Mouse (Mus musculus) adrenal gland, adult 18-20 months (tissue): ENCODE data around the gene Tenm4. TPM values are rescaled to one million over a fixed set of nuclear protein-coding genes. Genes with fewer than 3 reads are reported as not detected.

Experiments
- DNase-seq, 2 experiments: peaks; one replicate each; pipeline ENCODE4 v3.0.0; 2021 to 2022; ENCODE audit warnings: low spot score in 2 of 2
- total RNA-seq, 2 experiments: library from RNA; stranded (reverse); gene quantifications; 1 replicate in 1 of 2; 2 replicates in 1 of 2; pipeline ENCODE4 v1.2.3; 2021

Gene Tenm4
- total RNA-seq, 2 experiments from 2014 or later = 11.8 to 27.2 TPM

DNA sequence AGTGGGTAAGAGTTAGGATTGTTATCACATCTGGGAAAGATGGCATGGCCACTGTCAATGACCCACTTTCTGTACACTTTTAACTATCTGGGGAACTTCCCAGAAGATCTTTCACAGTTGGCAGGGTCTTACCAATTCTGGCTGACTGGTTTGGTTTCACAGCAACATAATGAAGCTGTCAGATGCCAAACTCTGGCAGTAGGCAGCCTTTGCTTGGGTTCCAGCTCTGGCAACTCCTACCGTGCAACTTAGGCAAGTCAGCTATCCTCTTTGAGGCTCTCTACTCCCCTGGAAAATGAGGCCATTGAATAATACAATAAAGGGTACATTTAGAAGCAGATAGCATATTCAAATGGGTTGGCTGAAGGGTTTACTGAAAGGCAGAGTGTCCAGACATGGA, 226.9 kb downstream of the Tenm4 start:
- no peak for DNase-seq

DNA sequence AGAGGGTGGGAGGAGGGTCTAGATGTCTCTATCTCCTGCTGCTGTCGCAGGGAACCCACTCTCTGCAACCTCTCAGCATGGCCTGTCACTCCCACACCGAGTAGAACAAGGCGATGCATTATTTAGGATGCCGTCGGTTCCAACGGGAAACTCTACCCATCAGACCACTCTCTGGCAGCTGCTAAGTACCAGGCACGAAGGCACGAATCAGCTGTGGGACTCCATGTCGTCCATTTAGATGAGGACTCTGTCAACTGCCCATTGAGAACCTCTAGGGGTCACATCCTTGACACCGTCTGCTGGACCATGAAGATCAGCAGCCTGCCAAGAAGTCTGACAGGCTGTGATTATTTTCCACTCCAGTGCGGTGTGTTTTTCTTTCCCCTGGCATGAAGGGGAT, 229.4 kb downstream of the Tenm4 start:
- no peak for DNase-seq

DNA sequence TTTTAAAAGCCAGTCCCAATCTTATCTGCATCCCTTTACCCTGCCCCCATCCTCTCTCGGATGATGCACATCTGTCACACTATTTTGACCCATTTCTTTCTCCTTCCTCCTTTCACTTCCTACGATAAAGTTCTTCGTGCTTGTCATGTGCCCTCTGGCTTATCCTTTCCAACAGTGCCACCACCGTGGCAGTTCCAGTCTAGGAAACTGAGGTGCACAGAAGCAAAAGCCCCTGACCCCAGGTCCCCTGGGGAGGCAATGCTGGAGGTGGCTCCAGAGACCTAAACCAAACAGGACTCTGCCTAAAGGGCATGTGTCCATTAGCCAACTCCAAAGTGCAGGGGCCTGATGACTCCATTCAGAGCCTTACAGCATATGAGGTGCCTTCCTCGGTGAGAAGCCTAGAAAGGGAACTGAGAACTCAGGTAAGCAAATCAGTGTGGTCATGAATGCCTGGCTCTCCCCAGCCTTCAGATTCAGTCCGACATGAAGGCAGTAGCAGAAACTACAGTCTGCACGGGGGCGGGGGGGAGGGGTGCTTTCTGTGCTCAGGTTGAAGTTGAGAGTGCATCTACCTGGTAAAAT, 235.7 kb downstream of the Tenm4 start:
- DNase-seq = no peak

DNA sequence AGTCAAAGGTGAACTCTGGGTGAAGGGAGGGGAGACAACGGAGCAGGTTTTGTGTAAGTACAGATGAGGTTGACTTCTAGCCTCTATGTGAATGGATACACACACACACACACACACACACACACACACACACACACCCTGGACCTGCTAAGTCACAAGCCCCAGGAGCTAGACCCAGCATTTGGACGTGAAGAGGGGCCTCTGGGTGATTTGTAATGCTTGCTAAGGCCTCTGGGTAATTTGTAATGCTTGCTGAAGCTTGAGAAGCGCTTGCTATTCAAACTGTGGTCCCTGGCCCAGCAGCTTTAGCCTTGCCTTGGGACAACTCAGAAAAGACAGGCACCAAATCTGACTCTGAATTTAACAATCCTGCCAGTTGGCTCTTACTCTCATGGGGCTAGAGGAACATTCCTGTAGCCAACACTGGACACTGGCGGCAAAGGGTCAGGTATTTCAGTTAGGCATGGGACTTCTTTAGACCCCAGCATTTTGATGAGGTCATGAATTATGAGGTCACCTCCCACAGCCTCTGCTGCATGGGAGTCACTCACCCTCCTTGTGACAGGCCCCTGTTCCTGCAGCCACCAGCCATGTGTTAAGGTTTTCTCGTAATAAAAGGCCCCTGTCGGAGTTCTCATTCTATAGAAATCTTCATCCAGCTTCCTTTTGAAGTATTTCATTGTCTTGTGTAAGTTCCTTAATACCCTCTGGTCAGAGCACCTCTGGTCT, 237.3 kb downstream of the Tenm4 start:
- DNase-seq = no peak

DNA sequence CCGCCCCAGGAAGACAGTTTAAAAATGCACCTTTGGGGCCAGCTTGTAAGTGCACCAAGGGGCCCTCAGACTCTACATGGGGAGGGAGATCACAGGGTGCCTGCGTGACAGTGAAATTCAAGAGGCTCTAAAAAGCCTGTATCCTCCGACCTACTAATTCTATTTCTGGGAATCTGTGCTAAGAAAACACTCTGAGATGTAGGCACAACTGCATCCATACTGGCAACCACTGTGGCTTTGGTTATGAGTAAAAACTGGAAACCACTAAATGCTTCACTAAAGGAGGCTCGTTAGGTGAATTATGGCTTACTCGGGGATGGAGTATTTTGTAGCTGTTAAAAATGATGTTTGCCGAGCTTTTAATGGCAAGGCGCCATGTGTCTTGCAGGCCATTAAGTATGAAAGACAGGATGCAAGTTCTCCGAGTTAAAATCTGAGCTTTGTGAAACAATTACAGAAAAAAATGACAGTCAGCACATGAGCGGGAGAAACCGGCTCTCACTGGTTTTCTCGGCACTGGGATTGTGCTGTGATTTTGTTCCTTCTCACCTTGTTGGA, 238.4 kb downstream of the Tenm4 start:
- no peak for DNase-seq

DNA sequence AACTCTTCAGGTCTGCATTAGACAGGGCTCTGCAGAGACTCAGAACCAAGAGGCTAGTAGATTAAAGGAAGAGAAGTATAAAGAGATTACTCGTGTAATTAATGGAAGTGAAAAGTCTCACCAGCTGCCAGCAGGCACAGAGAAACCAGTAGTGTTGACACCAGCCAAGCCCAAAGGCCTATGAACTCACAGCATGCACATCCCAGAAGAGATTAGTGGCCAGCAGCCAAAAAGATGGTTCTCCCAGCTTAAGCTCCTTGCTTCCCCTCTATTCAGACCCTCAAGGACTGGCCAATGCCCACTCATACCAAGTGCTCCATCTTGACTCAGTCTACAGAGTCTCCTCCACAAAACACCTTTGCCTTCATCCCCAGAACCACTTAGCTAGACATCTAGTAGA, 242.8 kb downstream of the Tenm4 start:
- DNase-seq = no peak

DNA sequence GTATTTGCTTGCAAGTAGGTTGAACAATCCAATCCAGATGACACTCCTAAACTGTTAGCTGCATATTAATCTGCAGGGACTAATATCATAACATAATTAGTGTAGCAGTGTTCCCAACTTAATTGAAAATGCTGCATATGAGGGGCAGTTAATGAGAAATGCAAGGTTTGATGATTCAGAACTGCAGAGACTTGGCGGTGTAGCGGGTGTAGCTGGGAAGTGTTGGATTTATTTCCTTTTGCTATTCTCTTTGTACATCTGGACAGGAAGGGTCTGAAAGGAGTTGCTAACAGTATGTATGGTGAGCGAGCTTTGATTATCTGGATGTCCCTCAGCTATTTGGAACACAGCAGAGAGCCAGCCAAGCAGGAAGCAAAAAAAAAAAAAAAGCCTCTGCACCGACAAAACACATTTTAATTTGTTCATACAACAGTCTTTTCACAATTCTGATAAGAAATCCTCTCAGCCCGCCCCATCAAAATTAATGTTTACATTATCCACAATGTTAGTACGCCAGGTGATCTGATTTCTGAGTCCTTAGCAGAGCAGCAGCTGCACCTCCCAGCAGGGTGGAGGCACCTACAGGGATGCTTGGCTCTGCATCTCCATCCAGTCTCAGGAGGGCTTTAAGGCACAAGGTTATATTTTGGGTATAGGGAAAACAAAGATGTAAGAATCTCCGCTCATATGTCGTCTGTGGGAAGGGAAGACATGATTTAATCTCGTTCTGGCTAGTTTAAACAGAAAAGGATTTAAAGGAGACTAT, 243.4 kb downstream of the Tenm4 start:
- no peak for DNase-seq

DNA sequence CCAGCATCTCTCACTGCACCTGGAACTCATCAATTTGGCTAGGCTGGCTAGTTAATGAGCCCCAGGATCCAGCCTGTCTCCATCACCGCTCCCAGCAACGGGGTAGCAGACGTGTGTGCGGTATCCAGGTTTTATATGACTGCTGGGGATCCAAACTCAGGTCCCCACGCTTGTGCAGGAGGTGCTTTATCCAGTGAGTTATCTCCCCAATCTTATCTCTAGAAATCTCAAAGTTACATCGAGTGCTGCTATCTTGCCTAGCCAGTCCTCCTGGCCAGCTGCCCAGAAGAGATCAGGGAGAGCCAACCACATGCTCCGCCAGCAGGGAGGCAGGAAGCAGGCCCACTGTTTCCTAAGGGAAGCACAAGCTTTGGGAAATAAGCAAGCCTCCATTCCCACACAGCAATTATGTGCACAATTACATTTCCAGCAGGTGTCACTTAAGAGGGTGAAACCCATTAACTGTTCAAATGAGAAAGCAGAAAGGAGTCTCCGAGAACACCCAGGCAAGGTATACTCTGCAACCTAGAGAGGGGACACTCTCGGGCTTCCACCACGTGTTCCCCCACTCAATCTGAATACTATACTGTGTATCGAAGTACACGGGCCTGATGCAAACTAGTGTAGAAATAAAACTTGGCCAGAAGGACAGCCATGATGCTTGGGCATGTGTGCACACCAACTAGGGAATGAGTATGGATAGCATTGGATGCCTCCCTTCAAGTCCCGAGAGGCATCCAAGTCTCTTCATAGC, 246.4 kb downstream of the Tenm4 start:
- DNase-seq = peak; percentile 23 to 50

DNA sequence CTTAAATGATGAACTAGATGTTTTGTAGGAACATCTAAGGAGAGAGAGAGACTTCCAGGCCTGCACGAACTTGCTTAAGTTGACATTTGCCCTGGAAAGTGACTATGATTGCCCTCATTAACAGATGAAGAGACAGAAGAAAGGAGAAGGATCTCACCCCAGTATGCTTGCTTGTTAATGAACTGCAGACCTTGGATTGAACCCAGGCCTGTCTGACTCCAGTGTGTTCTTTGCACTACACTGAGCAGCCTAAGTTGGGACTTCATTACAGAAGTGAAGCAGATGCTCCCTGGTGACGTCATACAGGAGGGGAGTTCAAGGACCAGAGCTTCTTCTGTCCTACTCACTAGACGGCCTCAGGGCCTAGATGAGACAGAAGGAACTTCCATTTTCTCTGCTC, 247.1 kb downstream of the Tenm4 start:
- DNase-seq = no peak

DNA sequence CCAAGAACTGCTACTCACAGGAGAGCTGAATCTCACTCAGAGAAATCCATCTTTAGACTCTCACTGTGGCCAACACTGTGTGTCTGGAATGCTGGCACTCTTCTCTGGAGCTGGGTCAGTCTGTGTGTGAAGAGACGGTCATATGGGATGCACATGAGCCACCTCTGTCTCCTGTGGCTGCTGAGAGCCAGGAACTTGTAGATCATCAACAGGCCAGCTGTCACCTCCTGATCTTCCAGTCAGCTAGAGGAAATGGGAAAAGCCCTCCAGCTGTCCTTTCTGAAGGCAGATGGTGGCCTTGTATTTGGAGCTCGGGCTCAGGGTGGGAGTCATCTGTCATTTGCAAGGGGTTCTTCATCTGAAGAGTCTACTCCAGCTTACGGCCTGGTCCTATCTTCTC, 249.0 kb downstream of the Tenm4 start:
- no peak for DNase-seq

DNA sequence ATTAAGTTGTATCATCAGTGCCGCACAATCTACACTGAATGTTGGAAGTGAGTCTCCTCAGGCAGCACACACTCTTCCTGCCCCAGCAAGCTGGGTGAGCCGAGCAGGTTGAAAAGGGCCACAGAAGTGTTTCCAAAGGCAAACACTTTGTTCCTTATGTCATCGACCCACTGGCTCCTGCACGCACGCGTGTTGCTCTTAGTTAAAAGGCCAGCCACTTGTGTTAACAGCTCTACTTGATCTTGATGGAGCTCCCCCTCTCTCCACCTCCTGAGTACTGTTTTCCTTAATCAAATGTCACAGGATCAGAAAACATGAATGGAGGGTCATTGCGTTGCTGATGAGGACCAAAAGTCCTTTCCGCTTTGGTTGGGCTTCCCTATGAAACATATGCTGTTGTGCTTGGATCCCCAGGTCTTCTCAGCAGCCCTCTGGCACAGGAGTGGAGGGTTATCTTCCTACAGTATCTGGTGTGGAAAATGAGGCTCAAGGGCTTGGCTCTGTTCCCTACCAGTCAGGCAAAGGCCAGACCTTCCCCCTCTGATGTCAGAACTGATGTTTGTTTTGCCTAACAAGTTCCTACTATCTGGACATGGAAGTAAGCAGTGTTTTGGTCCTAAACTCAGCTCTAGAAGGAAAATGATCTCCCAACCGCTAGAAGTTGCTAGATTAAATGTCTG, 250.0 kb downstream of the Tenm4 start:
- DNase-seq = no peak

DNA sequence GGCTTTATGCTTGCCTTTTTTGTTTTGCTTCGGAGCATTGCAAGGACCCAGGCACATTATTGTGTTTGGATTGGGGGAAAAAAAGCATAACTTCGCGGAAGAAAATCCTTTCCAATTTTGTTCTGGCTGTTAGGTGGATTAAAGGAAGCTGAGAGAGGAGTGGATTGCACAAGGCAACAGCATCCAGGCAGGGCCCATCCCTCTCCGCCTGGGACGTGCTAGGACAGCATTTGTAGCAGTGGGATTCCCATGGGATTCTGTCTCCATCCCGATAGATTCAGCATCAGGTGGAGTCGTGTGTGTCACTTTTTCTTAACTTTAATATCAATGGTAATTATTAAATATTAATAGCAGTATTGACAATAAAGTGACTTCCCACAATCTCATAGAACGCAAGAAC, 255.9 kb downstream of the Tenm4 start:
- DNase-seq = no peak

DNA sequence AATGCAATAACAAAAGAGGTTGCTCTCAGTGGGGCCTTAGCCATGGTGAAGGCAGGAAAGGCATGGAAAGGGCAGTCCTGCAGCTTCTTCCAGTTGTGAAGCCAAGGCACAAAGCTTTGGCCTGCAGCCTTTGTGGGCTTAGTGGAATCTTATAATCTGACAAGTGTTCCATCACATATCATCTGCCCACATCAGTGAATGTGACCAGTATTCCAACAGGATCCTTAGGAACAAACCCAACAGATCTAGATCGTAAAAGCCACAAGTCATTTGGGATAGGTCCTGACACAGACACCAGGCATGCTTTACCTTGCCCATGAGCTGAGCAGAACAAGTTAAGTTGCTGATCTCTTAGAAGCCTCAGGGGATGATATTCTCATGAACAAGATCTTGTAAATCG, 262.3 kb downstream of the Tenm4 start:
- no peak for DNase-seq

DNA sequence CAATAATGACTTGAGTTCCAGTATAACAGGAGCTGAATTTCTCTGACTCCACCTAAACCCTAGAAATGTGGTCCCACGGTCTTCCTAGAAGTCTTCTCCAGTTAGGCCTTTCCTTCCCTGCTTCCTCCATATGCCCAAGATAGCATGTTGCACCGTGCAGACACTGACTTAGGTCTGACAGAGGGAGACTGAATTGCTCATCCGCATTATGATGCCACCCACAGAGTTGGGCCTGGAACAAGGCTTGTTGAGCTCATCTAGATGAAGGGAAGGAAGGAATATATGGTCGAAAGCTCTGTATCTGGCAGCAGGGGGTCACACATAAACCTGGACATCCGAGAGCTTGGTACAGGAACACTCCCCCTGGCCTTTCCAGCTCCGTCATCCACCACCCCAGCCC, 267.3 kb downstream of the Tenm4 start:
- no peak for DNase-seq

DNA sequence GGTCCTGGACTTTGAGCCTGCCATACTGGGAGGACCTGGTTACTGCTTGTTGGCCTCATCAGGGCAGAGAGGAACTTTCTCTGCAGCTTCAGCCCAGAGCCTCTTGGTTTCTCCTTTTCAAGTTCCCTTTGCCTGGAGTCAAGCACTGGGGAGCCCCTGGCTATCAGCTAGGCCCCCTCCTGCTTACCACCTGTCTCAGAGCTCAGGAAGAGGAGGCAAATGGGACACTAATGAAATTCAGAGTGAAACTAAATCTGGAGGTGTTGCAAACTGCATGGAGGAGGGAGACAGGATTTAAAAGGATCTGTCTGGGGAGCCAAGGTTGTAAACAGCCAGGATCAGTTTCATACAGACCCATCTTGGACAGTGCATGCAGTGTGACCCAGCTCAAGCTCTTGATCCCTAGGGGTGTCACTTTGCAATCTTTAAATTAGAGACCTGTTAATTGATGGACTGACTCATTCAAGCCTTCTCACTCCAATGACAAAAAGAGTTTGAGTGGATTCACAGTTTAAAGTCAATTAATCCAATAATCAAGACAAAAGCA, 269.2 kb downstream of the Tenm4 start:
- DNase-seq = no peak

DNA sequence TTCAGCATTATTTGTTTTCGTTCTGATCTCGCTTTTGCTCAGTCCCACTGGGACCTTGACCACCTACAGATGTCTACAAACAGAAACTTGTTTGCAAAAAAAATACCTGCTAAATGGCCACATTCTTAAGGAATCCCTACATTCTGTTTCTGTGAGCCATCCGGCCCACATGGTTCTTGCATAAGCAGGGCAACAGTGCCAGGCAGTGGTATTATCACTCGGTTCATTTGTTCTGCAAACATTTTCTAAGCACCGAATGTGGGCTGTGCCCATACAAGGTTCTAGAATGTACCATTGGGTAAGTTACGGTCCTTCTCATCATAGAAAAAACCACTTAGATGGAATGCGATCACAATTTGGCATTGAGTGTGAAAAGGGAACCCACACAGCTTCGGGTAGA, 274.7 kb downstream of the Tenm4 start:
- no peak for DNase-seq

DNA sequence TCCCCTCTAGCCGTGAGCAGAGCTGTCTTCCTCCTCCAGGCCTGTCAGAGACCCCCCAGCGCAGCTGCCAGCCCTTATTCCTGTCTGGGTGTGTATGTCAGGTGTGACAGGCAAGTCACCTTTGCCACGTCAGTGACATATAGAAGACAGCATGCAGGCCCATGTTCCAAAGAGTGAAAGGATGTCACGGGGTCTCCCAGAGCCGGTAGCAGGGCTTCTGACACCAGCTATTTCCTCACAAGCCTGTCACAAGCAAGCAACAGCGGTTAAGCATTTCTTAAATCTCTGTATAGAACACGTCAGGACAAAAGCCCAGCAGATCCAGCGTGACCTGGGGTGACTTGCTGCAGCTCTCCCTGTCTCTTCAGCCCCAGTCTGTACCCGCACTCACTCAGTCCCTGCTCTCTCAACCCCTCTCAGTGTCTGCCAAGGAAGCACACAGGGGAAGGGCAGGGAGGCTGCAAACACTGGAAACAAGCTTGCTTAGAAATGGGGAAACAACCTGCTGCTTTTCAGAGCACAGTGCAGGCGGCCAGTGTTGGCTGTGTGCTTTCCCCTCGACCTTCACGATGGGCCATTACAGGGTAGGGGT, 276.9 kb downstream of the Tenm4 start:
- no peak for DNase-seq

DNA sequence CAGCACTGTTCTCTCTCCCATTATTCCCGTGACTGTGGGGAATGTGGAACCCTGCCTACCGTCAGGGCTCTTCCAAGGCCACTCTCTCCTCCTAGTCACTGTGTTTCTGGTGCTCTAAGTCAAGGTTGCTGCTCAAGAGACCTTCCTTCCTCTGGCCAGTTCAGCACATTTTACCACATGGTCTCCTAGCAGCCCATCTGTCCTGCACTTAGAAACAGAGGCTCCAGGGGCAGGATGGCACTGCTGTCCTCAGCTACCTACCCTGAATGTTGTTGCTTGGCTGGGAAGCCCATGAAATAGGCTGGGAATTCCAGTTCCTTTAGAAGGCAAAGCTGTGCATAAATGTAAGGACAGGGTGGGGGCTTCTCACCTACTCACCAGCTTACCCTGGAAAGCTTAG, 284.9 kb downstream of the Tenm4 start:
- DNase-seq = no peak

DNA sequence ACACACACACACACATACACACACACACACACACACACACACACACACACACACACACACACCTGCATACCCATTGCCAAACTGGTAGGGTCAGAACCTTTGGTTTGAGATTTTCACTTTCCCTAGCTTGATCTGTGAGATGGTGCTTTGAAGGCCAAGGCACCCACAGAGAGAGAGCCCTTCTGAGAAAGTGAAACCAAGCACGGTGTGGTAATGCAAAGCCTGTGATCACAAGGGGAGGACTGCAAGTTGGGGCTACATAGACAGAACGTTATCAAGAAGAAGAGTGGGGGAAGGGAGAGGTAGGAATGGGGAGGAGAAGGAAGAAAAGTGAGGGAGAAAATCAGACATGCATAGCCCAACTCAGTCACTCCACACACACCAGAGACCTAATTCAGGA, 285.6 kb downstream of the Tenm4 start:
- no peak for DNase-seq

DNA sequence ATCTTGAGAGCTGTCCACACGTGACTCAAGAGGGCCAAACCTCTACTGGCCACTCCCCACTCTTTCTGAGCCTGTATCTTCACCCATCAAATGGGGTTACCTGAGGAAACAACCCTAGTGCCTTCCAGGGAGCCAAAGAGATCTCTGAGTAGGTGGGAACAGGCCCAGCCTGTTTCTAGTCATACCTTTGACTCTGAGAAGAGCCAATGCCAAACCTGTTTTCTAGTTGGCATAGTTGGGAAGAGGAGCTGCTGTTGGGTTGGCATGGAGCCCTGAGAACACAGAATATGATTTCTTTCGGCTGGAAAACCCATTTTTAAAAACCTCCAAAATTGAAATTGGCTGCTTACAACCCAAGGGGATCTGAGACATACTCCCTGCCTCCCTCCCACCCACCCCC, 286.8 kb downstream of the Tenm4 start:
- no peak for DNase-seq
